Mouse (Mus musculus): Measurements from ENCODE around the gene Fam168a. TPM values are rescaled to one million over a fixed set of nuclear protein-coding genes. Genes with fewer than 3 reads are reported as not detected.

Gene Fam168a
- polyA plus RNA-seq, 1 experiment from 2014 or later = 29.7 TPM

- Histone ChIP-seq H3K9me3 (replicated peaks; ENCODE audit: low read length) (no peaks in the 10 kb centered on the region), H3K27me3 (ENCODE audit: insufficient read depth, low read length) (no peaks in the 10 kb centered on the region), H3K4me3 (replicated peaks; ENCODE audit: low read depth, low read length) (no peak overlapping the region), H3K36me3 (ENCODE audit: insufficient read depth, low read length) (0 out of 2 replicates have a peak, but pooled peaks cover 2% of the 10 kb centered on the region), H3K27ac (no peak overlapping the region), H3K4me1 (replicated peaks; ENCODE audit: insufficient read depth, low read length) (no peaks in the 10 kb centered on the region), H3K9ac (ENCODE audit: low read depth, low read length) (no peak overlapping the region), H3K4me2 (ENCODE audit: low read length) (no peak overlapping the region)
- ATAC-seq (replicated peaks; ENCODE audit: low FRiP score, low read depth) (no peak), DNase-seq (ENCODE audit: low spot score) (no peak)
- 85% methylated on average over 7 of the region's 7 CpGs for WGBS
- no peak for TF ChIP-seq CTCF (IDR thresholded peaks at IDR 0.05; ENCODE audit: low read depth)
These were observed 63.2 kb downstream of the Fam168a start for GRCm38 (mm10) chr7:100769534-100770083.

- H3K27me3 ChIP-seq (ENCODE audit: insufficient read depth, low read length) = no peaks in the 10 kb centered on the region
- H3K27ac ChIP-seq = no peak overlapping the region
- no peak overlapping the region for H3K4me3 ChIP-seq (replicated peaks; ENCODE audit: low read depth, low read length)
- H3K9ac ChIP-seq (ENCODE audit: low read depth, low read length) = no peak overlapping the region
- no peak for TF ChIP-seq CTCF (IDR thresholded peaks at IDR 0.05; ENCODE audit: low read depth)
- H3K4me2 ChIP-seq (ENCODE audit: low read length) = no peak overlapping the region
- WGBS = 94% methylated on average over 2 of the region's 2 CpGs
- no peak for DNase-seq (ENCODE audit: low spot score)
- no peak for ATAC-seq (replicated peaks; ENCODE audit: low FRiP score, low read depth)
- 0 out of 2 replicates have a peak, but pooled peaks cover 2% of the 10 kb centered on the region for H3K36me3 ChIP-seq (ENCODE audit: insufficient read depth, low read length)
- H3K9me3 ChIP-seq (replicated peaks; ENCODE audit: low read length) = no peaks in the 10 kb centered on the region
- H3K4me1 ChIP-seq (replicated peaks; ENCODE audit: insufficient read depth, low read length) = no peaks in the 10 kb centered on the region
These were observed 64.4 kb downstream of the Fam168a start for GRCm38 (mm10) chr7:100770669-100771341.

- WGBS = 100% methylated on average over 1 of the region's 1 CpGs
- Histone ChIP-seq H3K4me1 (replicated peaks; ENCODE audit: insufficient read depth, low read length) (no peaks in the 10 kb centered on the region), H3K4me3 (replicated peaks; ENCODE audit: low read depth, low read length) (no peak overlapping the region), H3K9ac (ENCODE audit: low read depth, low read length) (no peak overlapping the region), H3K27ac (no peak overlapping the region), H3K9me3 (replicated peaks; ENCODE audit: low read length) (no peaks in the 10 kb centered on the region), H3K36me3 (ENCODE audit: insufficient read depth, low read length) (0 out of 2 replicates have a peak, but pooled peaks cover 2% of the 10 kb centered on the region), H3K4me2 (ENCODE audit: low read length) (no peak overlapping the region), H3K27me3 (ENCODE audit: insufficient read depth, low read length) (no peaks in the 10 kb centered on the region)
- peak; percentile 55 for TF ChIP-seq CTCF (IDR thresholded peaks at IDR 0.05; ENCODE audit: low read depth)
- DNase-seq (ENCODE audit: low spot score) (no peak), ATAC-seq (replicated peaks; ENCODE audit: low FRiP score, low read depth) (no peak)
These were observed 67.8 kb downstream of the Fam168a start for GRCm38 (mm10) chr7:100774189-100774588.

GRCm38 (mm10) chr7:100775810-100776209, 69.4 kb downstream of the Fam168a start:
- no peak overlapping the region for H3K4me3 ChIP-seq (replicated peaks; ENCODE audit: low read depth, low read length)
- no peaks in the 10 kb centered on the region for H3K27me3 ChIP-seq (ENCODE audit: insufficient read depth, low read length)
- H3K27ac ChIP-seq = no peak overlapping the region
- H3K4me2 ChIP-seq (ENCODE audit: low read length) = no peak overlapping the region
- 0 out of 2 replicates have a peak, but pooled peaks cover 2% of the 10 kb centered on the region for H3K36me3 ChIP-seq (ENCODE audit: insufficient read depth, low read length)
- DNase-seq (ENCODE audit: low spot score) (no peak), ATAC-seq (replicated peaks; ENCODE audit: low FRiP score, low read depth) (no peak)
- 93% methylated on average over 1 of the region's 1 CpGs for WGBS
- H3K4me1 ChIP-seq (replicated peaks; ENCODE audit: insufficient read depth, low read length) = no peaks in the 10 kb centered on the region
- TF ChIP-seq CTCF (IDR thresholded peaks at IDR 0.05; ENCODE audit: low read depth) = no peak
- no peaks in the 10 kb centered on the region for H3K9me3 ChIP-seq (replicated peaks; ENCODE audit: low read length)
- H3K9ac ChIP-seq (ENCODE audit: low read depth, low read length) = no peak overlapping the region

GRCm38 (mm10) chr7:100780192-100780591, 73.8 kb downstream of the Fam168a start:
- Histone ChIP-seq H3K27ac (no peak overlapping the region), H3K27me3 (ENCODE audit: insufficient read depth, low read length) (no peaks in the 10 kb centered on the region), H3K4me1 (replicated peaks; ENCODE audit: insufficient read depth, low read length) (no peaks in the 10 kb centered on the region), H3K36me3 (ENCODE audit: insufficient read depth, low read length) (no peaks in the 10 kb centered on the region), H3K9me3 (replicated peaks; ENCODE audit: low read length) (no peaks in the 10 kb centered on the region), H3K4me3 (replicated peaks; ENCODE audit: low read depth, low read length) (no peak overlapping the region), H3K4me2 (ENCODE audit: low read length) (no peak overlapping the region), H3K9ac (ENCODE audit: low read depth, low read length) (no peak overlapping the region)
- TF ChIP-seq CTCF (IDR thresholded peaks at IDR 0.05; ENCODE audit: low read depth) = no peak
- WGBS = 79% methylated on average over 7 of the region's 7 CpGs
- ATAC-seq (replicated peaks; ENCODE audit: low FRiP score, low read depth) (no peak), DNase-seq (ENCODE audit: low spot score) (no peak)

- H3K4me3 ChIP-seq (replicated peaks; ENCODE audit: low read depth, low read length) = no peak overlapping the region
- no peaks in the 10 kb centered on the region for H3K4me1 ChIP-seq (replicated peaks; ENCODE audit: insufficient read depth, low read length)
- ATAC-seq (replicated peaks; ENCODE audit: low FRiP score, low read depth) (no peak), DNase-seq (ENCODE audit: low spot score) (peak; percentile 34)
- WGBS = 40% methylated on average over 2 of the region's 2 CpGs
- no peak overlapping the region for H3K4me2 ChIP-seq (ENCODE audit: low read length)
- no peak overlapping the region for H3K9ac ChIP-seq (ENCODE audit: low read depth, low read length)
- no peaks in the 10 kb centered on the region for H3K36me3 ChIP-seq (ENCODE audit: insufficient read depth, low read length)
- no peak overlapping the region for H3K27ac ChIP-seq
- TF ChIP-seq CTCF (IDR thresholded peaks at IDR 0.05; ENCODE audit: low read depth) = no peak
- H3K9me3 ChIP-seq (replicated peaks; ENCODE audit: low read length) = no peaks in the 10 kb centered on the region
- H3K27me3 ChIP-seq (ENCODE audit: insufficient read depth, low read length) = no peaks in the 10 kb centered on the region
These were observed 78.2 kb downstream of the Fam168a start for GRCm38 (mm10) chr7:100784650-100785049.

Measured in kidney, postnatal 0 days (tissue).